Mouse (Mus musculus) thymus, adult 18-20 months (tissue): ENCODE data around the gene Psmc3.

Experiments
- DNase-seq, 2 experiments: peaks; one replicate each; pipeline ENCODE4 v3.0.0; 2022; ENCODE audit warnings: mixed read lengths in 2 of 2

Gene Psmc3

GRCm38 (mm10) chr2:91113852-91114251, 60.0 kb downstream of the Psmc3 start:
- no peak for DNase-seq

GRCm38 (mm10) chr2:91114781-91115577, 61.2 kb downstream of the Psmc3 start:
- DNase-seq: peak; percentile 28 to 35

- no peak for DNase-seq
Measured at GRCm38 (mm10) chr2:91115578-91115970, 61.8 kb downstream of the Psmc3 start.
